Mouse (Mus musculus): ENCODE data around the gene Rnf24. TPM values are rescaled to one million over a fixed set of nuclear protein-coding genes. Genes with fewer than 3 reads are reported as not detected.
"Not testable (repeated sequence)": the region's sequence is repeated elsewhere in the genome, so short reads cannot be mapped to it uniquely, and the experiment has no call there.

The Rnf24 gene
- polyA plus RNA-seq, 1 experiment from 2014 or later: 23.1 TPM

DNA sequence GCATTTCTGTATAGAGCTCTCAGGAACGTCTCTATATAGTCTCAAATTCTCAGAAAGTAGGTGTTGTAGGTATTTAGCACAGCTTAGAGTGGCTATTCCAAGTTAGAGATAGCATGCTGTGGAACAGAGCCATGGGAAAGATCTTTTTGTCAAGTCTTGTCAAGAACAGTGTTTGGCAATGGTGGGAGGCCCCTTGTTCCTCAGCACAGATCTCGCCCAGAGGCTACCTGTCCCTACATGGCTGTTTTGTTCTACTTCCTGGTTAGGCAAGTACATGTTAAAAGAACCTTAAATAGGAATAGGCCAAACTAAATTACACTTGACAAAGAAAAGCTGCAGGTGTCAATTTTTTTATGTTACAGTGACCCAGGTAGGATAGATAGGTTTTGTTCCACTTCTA is 52.2 kb downstream of the Rnf24 start:
- ATAC-seq: no peak
- 87% methylated on average over 2 of the region's 2 CpGs for WGBS
- H3K4me3 ChIP-seq (replicated peaks): no peak overlapping the region
- no peak overlapping the region; the same call in 1 of the 2 replicates for H3K27ac ChIP-seq
- peaks cover 81% of the 10 kb centered on the region for H3K36me3 ChIP-seq
- H3K4me2 ChIP-seq (replicated peaks): no peak overlapping the region
- no peaks in the 10 kb centered on the region for H3K4me1 ChIP-seq (replicated peaks)
- no peaks in the 10 kb centered on the region for H3K9me3 ChIP-seq
- H3K27me3 ChIP-seq: no peaks in the 10 kb centered on the region
- no peak overlapping the region for H3K9ac ChIP-seq (replicated peaks)

DNA sequence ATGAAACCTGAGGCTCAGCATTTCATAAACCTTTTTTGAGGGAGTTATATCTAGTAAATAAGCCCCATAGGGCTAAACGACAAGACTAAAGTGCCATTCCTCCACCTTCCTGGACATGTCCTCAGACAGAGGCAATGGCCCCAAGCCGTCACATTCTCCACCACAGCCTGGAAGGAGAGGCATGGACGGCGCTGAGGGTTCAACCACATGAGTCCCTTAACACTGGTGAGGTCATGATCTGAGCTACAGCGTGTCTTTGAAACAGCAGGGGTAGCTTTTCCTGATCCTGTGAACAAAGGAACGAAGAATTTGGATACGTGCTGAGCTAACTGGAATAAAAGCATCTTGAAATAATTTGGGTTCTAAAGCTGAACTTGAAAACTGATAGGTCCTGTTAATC is 54.0 kb downstream of the Rnf24 start:
- WGBS: 40% methylated on average over 7 of the region's 7 CpGs
- not testable (repeated sequence) for ATAC-seq

DNA sequence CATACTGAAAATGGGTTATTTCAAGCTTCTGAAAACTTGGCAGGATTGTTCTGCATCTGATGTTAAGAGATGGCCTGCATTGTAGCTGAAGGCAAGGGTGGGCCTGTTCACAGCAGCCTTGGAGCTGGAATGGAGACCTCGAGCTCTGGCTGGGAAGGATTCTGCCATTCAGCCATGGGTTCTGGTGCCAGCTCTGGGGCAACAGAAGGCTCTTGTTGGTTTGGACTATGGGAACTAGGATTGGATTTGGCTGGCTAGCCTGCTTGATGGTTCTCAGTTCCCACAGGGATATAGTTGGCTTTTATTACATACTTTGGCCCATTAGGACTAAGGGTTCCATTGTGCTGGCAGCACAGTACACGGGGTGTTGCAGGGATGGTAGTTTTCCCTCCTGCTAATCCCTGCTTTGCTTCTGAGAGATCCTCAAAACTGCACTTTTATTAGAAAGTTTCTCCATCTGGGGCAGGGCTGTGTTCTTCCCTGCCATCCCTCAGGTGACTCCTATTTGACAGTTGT is 55.9 kb downstream of the Rnf24 start:
- 94% methylated on average over 2 of the region's 2 CpGs for WGBS
- ATAC-seq: no peak

More for the DNA sequence above, 54.0 kb downstream of the Rnf24 start:
- H3K4me2 ChIP-seq (replicated peaks); H3K9me3 ChIP-seq; H3K27me3 ChIP-seq; H3K9ac ChIP-seq (replicated peaks); H3K4me1 ChIP-seq (replicated peaks); H3K27ac ChIP-seq; H3K4me3 ChIP-seq (replicated peaks): not testable (repeated sequence)
- peaks cover 86% of the 10 kb centered on the region for H3K36me3 ChIP-seq

DNA sequence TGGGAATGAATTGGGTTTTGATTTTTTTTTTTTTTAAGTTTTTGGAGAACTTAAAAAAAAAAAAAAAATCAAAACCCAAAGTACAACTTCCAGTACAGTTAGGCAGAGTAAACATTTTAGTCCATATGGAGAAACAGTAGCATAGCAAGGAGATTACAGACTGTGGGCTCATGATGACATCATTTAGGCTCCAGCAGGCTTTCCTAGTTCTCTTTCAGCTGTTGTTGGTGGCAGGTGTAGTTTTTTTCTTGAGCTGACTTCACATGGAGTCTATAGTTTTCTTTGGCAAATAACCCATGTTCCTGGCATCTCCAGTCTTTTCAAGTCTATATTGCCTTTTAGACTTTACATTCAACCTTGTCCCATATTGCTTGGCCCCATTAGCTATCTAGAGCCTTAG is 62.0 kb downstream of the Rnf24 start:
- H3K36me3 ChIP-seq: peaks cover 65% of the 10 kb centered on the region
- H3K4me2 ChIP-seq (replicated peaks): no peak overlapping the region
- no peak overlapping the region for H3K9ac ChIP-seq (replicated peaks)
- H3K27me3 ChIP-seq: no peaks in the 10 kb centered on the region
- no peak overlapping the region for H3K27ac ChIP-seq
- ATAC-seq: no peak
- H3K4me1 ChIP-seq (replicated peaks): no peaks in the 10 kb centered on the region
- H3K9me3 ChIP-seq: no peaks in the 10 kb centered on the region
- H3K4me3 ChIP-seq (replicated peaks): no peak overlapping the region

More for the DNA sequence above, 55.9 kb downstream of the Rnf24 start:
- H3K27ac ChIP-seq: no peak overlapping the region
- H3K27me3 ChIP-seq: no peaks in the 10 kb centered on the region
- H3K4me1 ChIP-seq (replicated peaks): no peaks in the 10 kb centered on the region
- H3K9ac ChIP-seq (replicated peaks): no peak overlapping the region
- H3K36me3 ChIP-seq: peaks cover 81% of the 10 kb centered on the region
- no peak overlapping the region for H3K4me3 ChIP-seq (replicated peaks)
- H3K4me2 ChIP-seq (replicated peaks): no peak overlapping the region
- no peaks in the 10 kb centered on the region for H3K9me3 ChIP-seq

DNA sequence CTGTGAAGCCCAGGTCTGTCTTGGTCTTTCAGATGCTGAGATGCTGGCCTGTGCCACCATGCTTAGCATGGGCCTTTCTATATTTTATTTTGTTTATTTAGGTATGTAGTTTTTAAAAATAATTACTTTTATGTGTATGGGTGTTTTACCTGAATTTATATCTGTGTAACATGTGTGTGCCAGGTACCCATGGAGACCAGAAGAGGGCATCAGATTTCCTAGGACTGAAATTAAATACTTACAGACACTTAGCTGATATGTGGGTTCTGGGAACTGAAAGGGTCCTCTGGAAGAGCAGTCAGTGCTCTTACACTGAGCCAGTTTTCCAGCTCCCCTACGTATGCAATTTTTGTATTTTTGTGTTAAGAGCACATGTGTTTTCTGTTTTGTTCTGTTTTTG is 66.4 kb downstream of the Rnf24 start:
- H3K4me3 ChIP-seq (replicated peaks): no peak overlapping the region
- WGBS: 100% methylated on average over 1 of the region's 1 CpGs
- H3K27me3 ChIP-seq: no peaks in the 10 kb centered on the region
- peaks cover 47% of the 10 kb centered on the region for H3K36me3 ChIP-seq
- H3K4me1 ChIP-seq (replicated peaks): no peaks in the 10 kb centered on the region
- no peak overlapping the region for H3K9ac ChIP-seq (replicated peaks)
- no peak for ATAC-seq
- no peak overlapping the region for H3K27ac ChIP-seq
- H3K4me2 ChIP-seq (replicated peaks): no peak overlapping the region
- H3K9me3 ChIP-seq: no peaks in the 10 kb centered on the region

DNA sequence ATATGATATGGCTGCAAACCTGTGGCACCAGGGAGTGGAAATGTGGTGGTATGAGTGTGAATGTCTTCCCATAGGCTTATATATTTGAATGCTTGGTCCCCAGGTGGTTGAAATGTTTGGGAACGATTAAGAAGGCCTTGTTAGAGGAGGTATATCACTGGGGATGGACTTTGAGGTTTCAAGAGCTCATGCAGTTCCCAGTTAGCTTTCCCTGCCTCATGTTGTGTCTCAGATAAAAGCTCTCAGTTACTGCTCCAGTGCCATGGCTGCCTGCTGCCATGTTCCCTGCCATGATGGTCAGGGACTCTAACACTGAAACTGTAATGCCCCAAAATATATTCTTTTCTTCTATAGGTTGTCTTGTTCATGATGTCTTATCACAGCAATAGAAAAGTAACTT is 71.1 kb downstream of the Rnf24 start:
- Histone ChIP-seq H3K36me3 (peaks cover 55% of the 10 kb centered on the region), H3K4me3 (replicated peaks) (no peak overlapping the region), H3K4me2 (replicated peaks) (no peak overlapping the region), H3K27ac (no peak overlapping the region), H3K4me1 (replicated peaks) (no peaks in the 10 kb centered on the region), H3K27me3 (no peaks in the 10 kb centered on the region), H3K9me3 (no peaks in the 10 kb centered on the region), H3K9ac (replicated peaks) (no peak overlapping the region)
- WGBS: 97% methylated on average over 1 of the region's 1 CpGs
- no peak for ATAC-seq

DNA sequence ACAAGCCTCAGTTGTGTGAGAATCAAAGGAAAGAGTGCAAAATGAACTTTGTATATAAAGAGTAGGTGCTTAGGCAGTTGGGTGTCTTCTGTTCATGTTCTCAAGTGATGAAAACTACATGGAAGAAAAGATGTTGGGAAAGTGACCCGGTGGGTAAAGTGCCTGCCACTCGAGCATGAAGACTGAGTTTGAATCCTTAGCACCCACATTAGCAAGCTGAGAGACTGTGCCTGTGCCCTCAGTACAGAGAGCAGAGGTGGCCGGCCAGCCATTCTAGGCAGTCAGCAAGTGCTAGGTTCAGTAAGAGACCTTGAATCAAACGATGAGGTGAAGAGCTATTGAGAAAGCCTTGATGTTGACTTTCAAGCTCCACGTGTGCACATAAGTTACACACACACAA is 76.0 kb downstream of the Rnf24 start:
- no peak for ATAC-seq
- H3K27me3 ChIP-seq: no peaks in the 10 kb centered on the region
- H3K4me1 ChIP-seq (replicated peaks): no peaks in the 10 kb centered on the region
- no peak overlapping the region for H3K9ac ChIP-seq (replicated peaks)
- peaks cover 67% of the 10 kb centered on the region for H3K36me3 ChIP-seq
- no peaks in the 10 kb centered on the region for H3K9me3 ChIP-seq
- H3K4me2 ChIP-seq (replicated peaks): no peak overlapping the region
- 92% methylated on average over 5 of the region's 5 CpGs for WGBS
- H3K27ac ChIP-seq: no peak overlapping the region
- no peak overlapping the region for H3K4me3 ChIP-seq (replicated peaks)

DNA sequence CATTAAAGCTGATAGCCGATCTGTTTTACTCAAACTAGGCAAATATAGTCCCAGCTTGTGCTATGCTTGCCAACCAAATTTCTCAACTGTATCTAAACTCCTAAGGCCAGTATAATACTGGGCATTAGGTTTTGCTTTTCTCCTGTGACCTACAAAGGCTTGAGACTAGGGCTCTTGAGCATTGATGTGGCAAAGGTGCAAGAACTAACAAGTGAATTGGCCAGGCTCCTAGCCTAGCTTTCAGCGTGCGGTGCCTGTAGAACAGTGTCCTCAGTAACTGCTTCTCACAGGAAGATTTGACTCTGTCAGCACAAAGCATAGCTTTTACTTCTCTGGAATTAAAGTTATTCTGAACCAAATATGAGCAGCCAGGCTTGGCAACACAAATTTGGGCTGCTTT is 77.2 kb downstream of the Rnf24 start:
- Histone ChIP-seq H3K4me1 (replicated peaks) (no peaks in the 10 kb centered on the region), H3K4me3 (replicated peaks) (no peak overlapping the region), H3K9me3 (no peaks in the 10 kb centered on the region), H3K9ac (replicated peaks) (no peak overlapping the region), H3K36me3 (peaks cover 57% of the 10 kb centered on the region), H3K27ac (no peak overlapping the region), H3K27me3 (no peaks in the 10 kb centered on the region), H3K4me2 (replicated peaks) (no peak overlapping the region)
- ATAC-seq: no peak
- 97% methylated on average over 3 of the region's 3 CpGs for WGBS

DNA sequence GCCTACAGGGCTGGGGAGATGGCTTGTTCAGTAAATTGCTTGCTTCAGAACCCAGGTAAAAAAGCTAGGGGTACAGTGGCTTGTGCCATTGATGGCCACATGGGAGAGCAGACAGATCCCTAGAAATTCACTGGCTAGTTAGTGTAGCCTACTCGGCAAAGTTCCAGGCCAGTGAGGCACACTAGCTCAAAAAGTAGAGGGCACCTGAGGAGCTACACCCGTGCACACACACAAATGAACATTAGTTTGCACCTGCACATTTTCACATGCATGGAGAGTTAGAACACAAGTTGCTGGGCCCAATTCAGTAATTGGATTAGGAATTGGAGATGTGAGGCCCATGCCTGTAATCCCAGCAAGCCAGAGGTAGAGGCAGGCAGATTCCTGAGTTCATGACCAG is 87.6 kb downstream of the Rnf24 start:
- Histone ChIP-seq H3K9me3 (no peaks in the 10 kb centered on the region), H3K4me1 (replicated peaks) (peaks cover 35% of the 10 kb centered on the region), H3K9ac (replicated peaks) (no peak overlapping the region), H3K27me3 (no peaks in the 10 kb centered on the region), H3K4me2 (replicated peaks) (no peak overlapping the region), H3K27ac (no peak overlapping the region), H3K4me3 (replicated peaks) (no peak overlapping the region), H3K36me3 (no peaks in the 10 kb centered on the region)
- 78% methylated on average over 2 of the region's 2 CpGs for WGBS
- no peak for ATAC-seq

DNA sequence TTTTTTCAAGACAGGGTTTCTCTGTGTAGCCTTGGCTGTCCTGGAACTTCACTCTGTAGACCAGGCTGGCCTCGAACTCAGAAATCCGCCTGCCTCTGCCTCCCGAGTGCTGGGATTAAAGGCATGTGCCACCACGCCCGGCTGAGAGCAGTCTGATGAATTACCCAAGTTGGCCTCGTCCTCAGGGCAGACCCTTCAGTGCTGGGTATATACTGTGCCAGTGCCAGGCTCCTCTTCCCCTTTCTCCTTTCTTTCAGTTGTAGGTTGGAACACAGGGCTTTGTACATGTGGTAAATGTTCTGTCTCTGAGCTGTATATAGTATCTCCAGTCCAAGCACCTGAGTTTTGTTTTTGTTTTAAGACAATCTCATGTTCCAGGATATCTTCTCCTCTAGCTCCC is 88.7 kb downstream of the Rnf24 start:
- 73% methylated on average over 6 of the region's 6 CpGs for WGBS
- Histone ChIP-seq H3K4me2 (replicated peaks) (peak overlapping the region; percentile 82), H3K4me1 (replicated peaks) (peaks cover 35% of the 10 kb centered on the region), H3K36me3 (no peaks in the 10 kb centered on the region), H3K4me3 (replicated peaks) (peak overlapping the region; percentile 85), H3K27me3 (no peaks in the 10 kb centered on the region), H3K9me3 (no peaks in the 10 kb centered on the region), H3K9ac (replicated peaks) (peak overlapping the region; percentile 39; the same call in 1 of the 2 replicates), H3K27ac (no peak overlapping the region)
- ATAC-seq: no peak

DNA sequence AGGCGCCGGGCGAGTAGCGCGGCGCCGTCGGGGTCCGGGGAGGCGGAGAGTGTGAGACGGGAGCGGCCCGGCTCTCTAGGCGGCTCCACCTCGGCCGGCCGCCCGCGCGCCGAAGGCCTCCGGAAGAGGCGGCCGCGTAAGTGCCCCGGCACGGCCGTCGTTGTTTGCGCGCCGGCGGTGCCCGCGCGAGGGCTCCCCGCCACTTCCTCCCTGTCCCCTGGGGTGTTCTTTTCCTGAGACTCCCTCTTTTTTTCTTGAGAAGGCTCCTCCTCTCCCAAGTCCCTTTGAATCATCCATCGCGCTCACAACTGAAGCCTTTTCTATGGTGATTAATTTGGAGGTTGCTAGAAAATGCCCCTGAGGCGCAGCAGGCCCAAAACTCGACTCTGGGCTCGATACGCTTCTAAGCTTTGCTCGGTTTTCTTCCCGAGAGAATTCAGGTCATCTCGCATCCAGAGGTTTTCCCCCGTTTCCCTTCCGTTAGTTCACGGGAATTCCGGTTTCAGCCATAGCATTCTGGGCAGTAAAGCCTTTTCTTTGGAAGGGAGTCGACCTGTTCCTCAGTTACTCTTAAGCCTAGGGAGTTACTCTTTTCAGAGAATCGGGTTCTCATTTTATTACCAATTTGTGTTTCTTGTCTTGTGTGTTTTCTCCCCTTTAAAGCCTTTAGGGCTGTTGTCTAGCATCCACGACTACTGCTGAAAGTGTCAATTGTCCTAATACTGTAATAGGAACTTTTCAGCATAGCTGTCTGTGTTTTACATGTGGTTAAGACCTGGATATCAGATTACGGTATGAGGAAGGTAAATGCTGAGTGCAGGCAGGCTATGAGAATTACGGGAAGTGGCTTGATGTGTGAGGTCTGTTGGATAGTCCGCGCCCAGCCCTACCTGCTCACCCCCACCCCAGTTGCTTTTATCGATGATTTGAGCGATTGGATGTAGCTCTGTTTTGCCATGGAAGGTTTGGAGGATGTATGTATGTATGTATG is 89.7 kb downstream of the Rnf24 start:
- Histone ChIP-seq H3K9me3 (no peaks in the 10 kb centered on the region), H3K4me1 (replicated peaks) (peaks cover 35% of the 10 kb centered on the region), H3K27me3 (no peaks in the 10 kb centered on the region), H3K27ac (peak overlapping the region; percentile 99), H3K9ac (replicated peaks) (peak overlapping the region; percentile 97), H3K4me3 (replicated peaks) (peak overlapping the region; percentile 85), H3K36me3 (no peaks in the 10 kb centered on the region), H3K4me2 (replicated peaks) (peak overlapping the region; percentile 82)
- WGBS: under 1% methylated on average over 59 of the region's 59 CpGs
- peak; percentile 85 for ATAC-seq

DNA sequence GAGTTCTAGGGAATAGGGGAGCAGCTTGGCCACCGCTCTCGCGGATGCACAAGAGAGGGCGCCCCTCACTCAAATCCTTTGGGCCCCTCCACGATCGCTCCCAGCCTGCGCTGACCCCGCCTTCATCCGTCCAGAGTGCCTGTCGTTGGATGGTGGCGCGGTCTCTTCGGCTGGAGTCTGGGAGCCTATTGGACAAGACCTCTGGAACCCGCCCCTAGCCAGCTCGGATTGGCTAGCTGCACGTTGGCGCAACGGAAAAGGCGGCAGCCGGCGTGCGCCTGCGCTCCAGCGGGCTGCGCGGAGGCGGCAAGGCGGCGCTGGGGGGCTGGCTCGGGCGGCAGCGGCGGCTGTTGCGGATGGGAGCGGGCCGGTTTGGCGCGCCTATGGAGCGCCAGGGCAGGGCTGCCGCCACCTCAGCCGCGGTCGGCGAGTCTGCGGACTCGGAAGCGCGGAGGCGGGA is 90.4 kb downstream of the Rnf24 start, which contains the start of gene Pank2:
TSS of gene Pank2 (plus strand) at position 283 of the 460 bp plus-strand sequence.
- ATAC-seq: peak; percentile 100
- H3K27ac ChIP-seq: peak within 1 kb of the TSS; percentile 99
- peak within 1 kb of the TSS; percentile 97 for H3K9ac ChIP-seq (replicated peaks)
- H3K36me3 ChIP-seq: no peaks in the 10 kb centered on the region
- no peaks in the 10 kb centered on the region for H3K9me3 ChIP-seq
- peaks cover 35% of the 10 kb centered on the region for H3K4me1 ChIP-seq (replicated peaks)
- WGBS: under 1% methylated on average over 45 of the region's 49 CpGs
- peak within 1 kb of the TSS; percentile 85 for H3K4me3 ChIP-seq (replicated peaks)
- H3K4me2 ChIP-seq (replicated peaks): peak within 1 kb of the TSS; percentile 82
- H3K27me3 ChIP-seq: no peaks in the 10 kb centered on the region
